Mouse (Mus musculus) lung, postnatal 4 days (tissue): Measurements from ENCODE around the gene Olfr876.
"Not testable (repeated sequence)": the region's sequence is repeated elsewhere in the genome, so short reads cannot be mapped to it uniquely, and the experiment has no call there.

Experiments
- DNase-seq, 2 experiments: peaks; one replicate each; pipeline ENCODE4 v3.0.0; 2021

Gene Olfr876

DNA sequence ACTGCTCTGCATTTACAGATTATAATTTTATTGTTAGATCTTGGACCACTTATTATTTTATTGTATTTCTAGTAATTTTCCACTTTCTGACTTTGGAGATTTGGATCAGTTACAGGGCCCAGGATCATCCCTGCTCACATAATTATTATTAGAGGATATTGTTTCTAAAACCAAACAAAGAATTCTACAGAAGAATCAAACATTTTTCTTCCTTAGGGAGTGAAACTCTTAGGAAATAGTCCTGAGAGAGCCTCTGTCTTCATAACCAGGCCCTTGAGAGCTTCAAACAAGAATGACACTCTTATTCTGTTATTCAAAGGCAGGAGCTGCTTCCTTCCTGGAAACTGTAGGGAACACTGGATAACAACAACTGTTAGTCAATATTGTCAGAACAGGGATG lies at the start of gene Olfr876:
Gene Olfr876 (plus strand): TSS at position 301 of the 400 bp plus-strand sequence.
- DNase-seq = no peak

- no peak for DNase-seq
These were observed 41.1 kb upstream of the Olfr876 start for GRCm38 (mm10) chr9:37761728-37762127.

DNA sequence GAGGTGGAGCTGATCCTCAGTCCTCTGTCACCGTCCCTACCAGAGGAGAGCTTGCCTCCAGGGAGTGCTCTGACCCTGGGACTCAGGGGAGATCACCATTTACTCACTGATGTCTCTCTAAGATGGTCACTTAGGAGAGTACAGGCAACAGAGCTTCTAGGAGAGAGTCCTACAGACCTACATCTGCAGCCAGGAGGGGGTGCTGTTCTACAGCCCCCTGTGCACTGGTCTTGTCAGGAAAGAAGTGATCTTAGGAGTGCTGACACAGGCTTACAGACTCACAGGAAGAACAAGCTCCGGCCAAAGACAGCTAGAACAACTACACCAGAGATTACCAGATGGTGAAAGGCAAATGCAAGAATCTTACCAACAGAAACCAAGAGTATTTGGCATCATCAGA lies 40.3 kb upstream of the Olfr876 start:
- DNase-seq = no peak

DNA sequence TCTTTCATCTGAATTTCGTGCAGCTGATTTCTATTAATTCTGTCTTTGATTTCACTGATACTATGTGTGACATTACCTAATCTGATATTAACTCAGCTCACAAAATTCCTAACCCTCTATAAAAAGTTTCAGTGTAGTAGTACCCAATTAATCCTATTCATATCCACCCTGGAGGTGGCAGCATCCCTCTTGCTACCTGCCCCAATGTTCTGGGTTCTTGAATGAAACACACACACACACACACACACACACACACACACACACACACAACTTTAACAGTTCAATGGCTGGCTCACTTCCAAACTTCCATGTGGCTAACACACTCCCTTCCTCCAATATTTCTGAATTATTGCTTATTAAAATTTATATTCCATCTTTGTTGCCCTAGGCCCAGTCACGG lies 32.2 kb upstream of the Olfr876 start:
- no peak for DNase-seq

- no peak for DNase-seq
These were observed 31.1 kb upstream of the Olfr876 start, which contains the start of gene Olfr875 for GRCm38 (mm10) chr9:37771759-37772158. TSS of gene Olfr875 (plus strand) at chr9:37771857.

DNA sequence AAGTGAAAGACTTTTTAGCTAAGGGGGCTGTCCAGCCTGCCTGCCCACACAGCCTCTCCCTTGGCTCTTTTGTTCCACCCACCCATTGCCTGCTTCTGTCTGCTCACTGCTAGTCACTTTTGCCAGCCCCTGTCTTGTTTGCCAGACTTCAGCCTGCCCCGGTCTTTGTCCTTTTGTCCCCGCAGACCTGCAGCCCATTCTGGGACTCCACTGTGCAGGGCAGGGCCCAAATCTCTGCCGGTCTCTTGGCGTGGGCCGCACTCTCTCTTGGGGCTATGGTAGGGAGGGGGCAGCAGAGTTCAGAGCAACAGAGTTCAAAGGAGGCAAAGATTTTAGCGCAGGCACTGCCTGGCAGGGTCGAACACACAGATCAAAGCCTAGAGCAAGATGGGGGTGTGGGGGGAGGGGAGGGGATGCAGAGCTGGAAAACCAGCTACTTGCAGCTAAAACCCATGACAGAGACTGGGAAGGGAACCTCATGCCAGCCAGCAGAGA lies 20.0 kb upstream of the Olfr876 start:
- peak; percentile 4 to 25 for DNase-seq

GRCm38 (mm10) chr9:37783394-37784387 lies 19.1 kb upstream of the Olfr876 start:
- DNase-seq = not testable (repeated sequence)

GRCm38 (mm10) chr9:37786411-37786810 lies 16.4 kb upstream of the Olfr876 start:
- DNase-seq = no peak

- DNase-seq = no peak
These were observed 776 bp upstream of the Olfr876 start for GRCm38 (mm10) chr9:37802055-37802454.

DNA sequence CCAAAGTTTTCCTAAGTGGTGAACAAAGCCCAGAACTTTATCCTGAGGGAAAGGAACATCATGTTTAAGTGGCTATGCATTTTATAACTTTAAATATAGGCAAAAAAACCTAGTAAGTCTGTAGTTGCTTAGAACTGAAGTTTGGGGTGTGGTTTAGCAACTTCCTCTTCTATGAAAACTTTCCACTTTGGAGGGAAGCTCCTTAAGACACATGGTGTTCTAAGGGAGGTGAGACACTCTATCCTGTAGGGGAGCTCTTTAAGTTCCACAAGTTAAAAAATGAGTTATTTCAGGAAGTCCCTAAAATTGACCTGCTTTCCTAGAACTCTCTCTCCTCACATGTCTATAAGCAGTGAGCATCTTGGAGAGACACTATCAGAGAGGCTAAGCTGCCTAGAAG lies 4.4 kb downstream of the Olfr876 start:
- no peak for DNase-seq

DNA sequence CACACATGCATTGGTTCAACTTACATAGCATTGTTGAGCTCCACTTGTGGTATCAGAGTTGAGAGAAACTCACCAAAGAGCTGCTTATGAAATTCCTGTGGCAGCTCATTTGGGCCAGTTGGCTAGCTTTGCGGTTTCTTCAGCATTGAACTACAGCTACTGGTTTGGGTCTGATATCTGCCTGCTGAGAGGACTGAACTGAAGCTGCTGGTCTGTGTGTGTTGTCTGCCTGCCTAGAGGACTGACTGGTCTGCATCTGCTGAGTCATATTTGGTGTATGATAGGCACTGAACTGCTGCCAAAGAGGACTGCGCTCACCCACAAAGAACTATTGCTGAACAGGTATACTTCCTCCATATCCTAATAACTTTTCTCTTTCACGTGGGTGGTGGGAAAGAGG lies 5.6 kb downstream of the Olfr876 start:
- DNase-seq = no peak

DNA sequence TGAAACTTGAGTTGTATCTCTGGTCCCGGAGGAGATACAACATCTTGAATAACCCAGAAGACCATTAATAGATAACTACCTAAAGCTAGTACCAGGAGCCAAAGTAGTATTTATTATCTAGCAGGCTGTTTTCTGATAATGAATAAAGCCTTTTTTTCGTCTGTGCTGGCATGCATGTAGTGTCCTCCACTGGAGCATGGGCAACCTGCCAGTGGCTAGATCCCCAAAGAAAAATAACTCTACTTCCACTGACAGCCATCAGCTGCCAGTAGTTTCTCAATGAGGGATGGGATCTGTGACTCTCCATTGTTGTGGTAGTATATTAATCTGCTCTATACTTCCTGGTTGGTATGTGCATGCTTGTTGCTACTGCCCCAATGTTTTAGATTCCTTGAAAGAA lies 6.1 kb downstream of the Olfr876 start:
- no peak for DNase-seq

- no peak for DNase-seq
These were observed 11.9 kb downstream of the Olfr876 start for GRCm38 (mm10) chr9:37814696-37815095.

DNA sequence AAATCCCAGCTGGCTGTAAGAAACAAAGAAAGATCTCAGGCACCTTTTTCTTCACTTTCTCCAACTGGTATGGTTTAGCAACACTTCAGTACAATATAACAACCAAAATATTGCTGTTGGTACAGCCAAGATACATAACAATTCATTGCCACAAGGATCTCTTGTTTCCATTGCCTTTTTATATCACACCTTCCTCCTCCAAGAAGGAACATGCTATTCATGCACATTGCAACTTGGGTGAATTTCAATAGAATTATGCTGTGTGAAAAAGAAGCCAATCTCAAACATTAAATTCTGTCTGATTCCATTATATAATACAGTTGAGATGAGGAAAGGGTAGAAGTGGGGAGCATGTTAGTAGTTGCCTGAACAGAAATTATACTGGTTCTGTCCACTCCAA lies 27.1 kb downstream of the Olfr876 start:
- DNase-seq = no peak

- no peak for DNase-seq
These were observed 30.5 kb downstream of the Olfr876 start for GRCm38 (mm10) chr9:37833341-37833740.

DNA sequence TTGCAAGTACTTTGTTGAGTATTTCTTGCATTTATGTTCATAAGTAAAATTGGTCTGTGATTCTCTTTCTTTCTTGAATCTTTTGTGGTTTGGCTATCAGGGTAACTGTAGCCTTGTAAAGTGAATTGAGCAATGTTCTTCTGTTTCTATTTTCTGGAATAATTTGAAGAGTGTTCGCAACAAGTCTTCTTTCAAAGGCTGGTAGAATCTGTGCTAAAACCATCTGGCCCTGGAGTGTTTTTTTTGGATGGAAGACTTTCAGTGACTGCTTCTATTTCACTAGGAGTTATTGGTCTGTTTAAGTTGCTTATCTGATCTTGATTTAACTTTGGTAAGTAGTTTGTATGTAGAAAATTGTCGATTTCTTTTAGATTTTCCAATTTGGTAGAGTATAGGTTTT lies 46.4 kb downstream of the Olfr876 start:
- no peak for DNase-seq

GRCm38 (mm10) chr9:37853969-37854368 lies 51.1 kb downstream of the Olfr876 start, which contains the start of gene Olfr877:
TSS of gene Olfr877 (plus strand) at chr9:37854269.
- no peak for DNase-seq
